Mouse (Mus musculus): ENCODE results near the gene L3hypdh. TPM values are rescaled to one million over a fixed set of nuclear protein-coding genes. Genes with fewer than 3 reads are reported as not detected.
"Not testable (repeated sequence)": the region's sequence is repeated elsewhere in the genome, so short reads cannot be mapped to it uniquely, and the experiment has no call there.

The L3hypdh gene
- polyA plus RNA-seq, 1 experiment from 2014 or later, result 10.7 TPM

DNA sequence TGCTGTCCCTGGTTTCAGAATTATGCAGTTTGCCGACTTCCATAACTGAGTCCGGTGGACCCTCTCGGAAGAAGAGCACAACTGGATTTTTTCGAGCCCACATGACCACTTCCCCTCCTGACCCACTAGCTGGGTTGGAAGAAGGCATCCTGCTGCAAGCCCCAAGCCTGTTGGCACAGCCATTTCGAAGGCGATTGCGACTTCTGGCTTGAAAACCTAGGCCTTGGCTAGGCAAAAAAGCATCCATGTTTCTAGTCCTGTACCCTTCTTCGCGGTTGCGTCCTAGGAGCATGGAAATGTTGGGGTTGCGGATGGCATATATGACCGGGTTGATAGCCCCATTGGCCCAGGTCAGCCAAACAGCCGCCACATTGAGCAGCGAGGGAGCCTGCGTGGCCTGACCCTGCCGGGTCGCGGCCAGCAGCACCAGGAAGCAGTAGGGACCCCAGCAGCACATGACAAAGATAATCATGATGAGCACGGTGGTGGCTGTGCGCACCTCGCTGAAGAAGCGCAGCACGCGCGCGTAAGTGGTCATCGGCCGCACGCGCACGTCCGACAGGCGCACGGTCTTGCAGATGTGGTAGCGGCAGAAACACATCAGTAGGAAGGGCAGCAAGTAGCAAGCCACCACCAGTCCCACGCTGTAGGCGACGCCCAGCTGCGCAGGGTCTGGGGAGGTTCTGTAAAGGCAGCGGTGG lies 15.5 kb downstream of the L3hypdh start:
- Histone ChIP-seq H3K27ac (ENCODE audit: low read length) (no peak overlapping the region), H3K27me3 (replicated peaks; ENCODE audit: insufficient read depth, low read length) (peaks cover 14% of the 10 kb centered on the region; the same call in 1 of the 2 replicates), H3K4me2 (replicated peaks; ENCODE audit: low read depth, low read length) (peak overlapping the region; percentile 92), H3K9ac (replicated peaks; ENCODE audit: low read depth) (no peak overlapping the region), H3K36me3 (ENCODE audit: insufficient read depth, low read length) (no peaks in the 10 kb centered on the region), H3K4me3 (ENCODE audit: low read depth, low read length) (peak overlapping the region; percentile 55), H3K4me1 (ENCODE audit: insufficient read depth, low read depth, low read length) (peaks cover 9% of the 10 kb centered on the region), H3K9me3 (ENCODE audit: low read length) (no peaks in the 10 kb centered on the region)
- DNase-seq (ENCODE audit: low spot score) (no peak), ATAC-seq (peak; percentile 64)
- TF ChIP-seq EP300 (IDR thresholded peaks at IDR 0.05), result no peak
- TF ChIP-seq CTCF (IDR thresholded peaks at IDR 0.05), result no peak
- WGBS, result 10% methylated on average over 25 of the region's 40 CpGs

DNA sequence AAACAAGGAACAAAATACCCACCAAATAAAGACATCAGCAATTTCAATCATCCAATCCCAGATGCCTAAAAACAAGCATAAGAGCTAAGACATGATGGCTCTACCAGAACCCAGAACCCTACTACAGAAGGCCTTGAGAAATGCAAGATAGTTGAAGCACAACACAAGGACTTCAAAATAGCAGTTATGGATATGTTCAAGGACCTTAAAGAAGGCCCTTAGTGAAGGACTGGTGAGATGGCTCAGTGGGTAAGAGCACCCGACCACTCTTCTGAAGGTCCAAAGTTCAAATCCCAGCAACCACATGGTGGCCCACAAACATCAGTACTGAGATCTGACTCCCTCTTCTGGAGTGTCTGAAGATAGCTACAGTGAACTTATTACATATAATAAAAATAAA lies 27.5 kb downstream of the L3hypdh start:
- Histone ChIP-seq H3K9ac (replicated peaks; ENCODE audit: low read depth) (no peak overlapping the region), H3K36me3 (ENCODE audit: insufficient read depth, low read length) (no peaks in the 10 kb centered on the region), H3K4me2 (replicated peaks; ENCODE audit: low read depth, low read length) (no peak overlapping the region), H3K27me3 (replicated peaks; ENCODE audit: insufficient read depth, low read length) (no peaks in the 10 kb centered on the region), H3K4me3 (ENCODE audit: low read depth, low read length) (no peak overlapping the region), H3K9me3 (ENCODE audit: low read length) (no peaks in the 10 kb centered on the region), H3K27ac (ENCODE audit: low read length) (no peak overlapping the region), H3K4me1 (ENCODE audit: insufficient read depth, low read depth, low read length) (no peaks in the 10 kb centered on the region)
- no peak for DNase-seq (ENCODE audit: low spot score)
- WGBS, result 76% methylated on average over 1 of the region's 1 CpGs
- TF ChIP-seq CTCF (IDR thresholded peaks at IDR 0.05) (no peak), EP300 (IDR thresholded peaks at IDR 0.05) (no peak)
- ATAC-seq, result no peak

DNA sequence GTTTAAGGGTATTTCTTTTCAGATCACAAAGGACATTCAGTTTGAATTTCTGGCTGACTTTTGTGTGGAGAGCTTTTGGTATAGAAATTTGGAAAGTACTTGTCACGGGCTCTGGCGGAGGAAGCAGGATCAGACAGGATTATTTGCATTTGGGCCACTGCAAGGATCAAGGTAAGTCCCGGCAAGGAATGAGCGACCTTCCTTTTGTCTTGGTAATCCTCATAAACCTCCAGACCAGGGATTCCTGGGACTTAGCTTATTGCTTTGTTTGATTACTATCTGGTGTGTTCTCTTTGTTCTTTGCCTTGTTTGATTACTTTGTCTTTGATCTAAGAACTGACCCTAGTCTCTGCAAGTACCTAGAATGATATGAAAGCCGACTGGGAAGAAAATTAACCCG lies 31.4 kb downstream of the L3hypdh start:
- H3K9me3 ChIP-seq (ENCODE audit: low read length), result no peaks in the 10 kb centered on the region
- WGBS, result 49% methylated on average over 6 of the region's 6 CpGs
- TF ChIP-seq EP300 (IDR thresholded peaks at IDR 0.05) (no peak), CTCF (IDR thresholded peaks at IDR 0.05) (no peak)
- no peak overlapping the region for H3K4me3 ChIP-seq (ENCODE audit: low read depth, low read length)
- no peak overlapping the region for H3K4me2 ChIP-seq (replicated peaks; ENCODE audit: low read depth, low read length)
- H3K36me3 ChIP-seq (ENCODE audit: insufficient read depth, low read length), result no peaks in the 10 kb centered on the region
- H3K27me3 ChIP-seq (replicated peaks; ENCODE audit: insufficient read depth, low read length), result no peaks in the 10 kb centered on the region
- no peak overlapping the region for H3K27ac ChIP-seq (ENCODE audit: low read length)
- no peak for DNase-seq (ENCODE audit: low spot score)
- no peak overlapping the region for H3K9ac ChIP-seq (replicated peaks; ENCODE audit: low read depth)
- ATAC-seq, result no peak
- H3K4me1 ChIP-seq (ENCODE audit: insufficient read depth, low read depth, low read length), result no peaks in the 10 kb centered on the region

DNA sequence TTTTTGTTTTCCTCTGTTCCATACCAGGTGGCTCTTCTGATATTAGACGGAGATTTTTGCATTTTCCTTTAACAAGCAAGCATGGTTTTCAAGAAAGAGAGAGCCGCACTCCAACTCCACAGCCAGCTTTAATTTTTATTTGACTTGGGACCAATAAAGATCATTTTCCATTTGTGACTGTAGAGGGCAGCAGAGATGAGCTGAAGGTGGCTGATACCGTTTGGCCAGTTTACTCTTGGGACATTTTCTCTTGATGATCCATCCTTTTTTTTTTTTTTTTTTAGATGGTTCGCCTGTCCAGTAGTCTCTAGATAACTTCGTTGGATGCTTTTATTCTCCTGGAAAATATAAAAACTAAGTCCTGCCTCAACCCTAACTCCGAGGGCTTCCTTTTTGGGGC lies 31.9 kb downstream of the L3hypdh start:
- Histone ChIP-seq H3K27me3 (replicated peaks; ENCODE audit: insufficient read depth, low read length) (no peaks in the 10 kb centered on the region), H3K9ac (replicated peaks; ENCODE audit: low read depth) (no peak overlapping the region), H3K4me1 (ENCODE audit: insufficient read depth, low read depth, low read length) (no peaks in the 10 kb centered on the region), H3K36me3 (ENCODE audit: insufficient read depth, low read length) (no peaks in the 10 kb centered on the region), H3K4me2 (replicated peaks; ENCODE audit: low read depth, low read length) (no peak overlapping the region), H3K9me3 (ENCODE audit: low read length) (no peaks in the 10 kb centered on the region), H3K4me3 (ENCODE audit: low read depth, low read length) (no peak overlapping the region), H3K27ac (ENCODE audit: low read length) (no peak overlapping the region)
- no peak for ATAC-seq
- WGBS, result 40% methylated on average over 6 of the region's 6 CpGs
- DNase-seq (ENCODE audit: low spot score), result peak; percentile 50
- TF ChIP-seq CTCF (IDR thresholded peaks at IDR 0.05) (peak; percentile 69), EP300 (IDR thresholded peaks at IDR 0.05) (no peak)

DNA sequence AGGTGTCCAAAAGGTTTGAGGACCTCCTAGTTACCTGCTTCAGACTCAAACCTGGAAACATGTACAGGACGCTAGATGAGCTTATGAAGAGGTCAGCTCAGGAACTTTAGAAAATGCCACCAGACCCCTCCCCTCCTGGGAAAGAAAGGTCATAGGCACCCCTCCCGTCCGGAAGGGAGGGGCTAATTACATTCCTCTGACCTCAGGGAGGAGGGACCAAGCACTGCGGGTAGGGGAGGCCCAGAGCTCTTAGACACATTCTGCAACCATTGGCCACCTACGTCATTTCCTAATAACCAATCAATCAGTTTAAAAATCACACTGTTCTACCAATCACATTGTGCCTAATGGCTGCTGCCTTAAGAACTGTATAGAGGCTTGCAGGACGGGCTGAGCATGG lies 32.7 kb downstream of the L3hypdh start:
- H3K9me3 ChIP-seq (ENCODE audit: low read length), result no peaks in the 10 kb centered on the region
- 74% methylated on average over 6 of the region's 6 CpGs for WGBS

DNA sequence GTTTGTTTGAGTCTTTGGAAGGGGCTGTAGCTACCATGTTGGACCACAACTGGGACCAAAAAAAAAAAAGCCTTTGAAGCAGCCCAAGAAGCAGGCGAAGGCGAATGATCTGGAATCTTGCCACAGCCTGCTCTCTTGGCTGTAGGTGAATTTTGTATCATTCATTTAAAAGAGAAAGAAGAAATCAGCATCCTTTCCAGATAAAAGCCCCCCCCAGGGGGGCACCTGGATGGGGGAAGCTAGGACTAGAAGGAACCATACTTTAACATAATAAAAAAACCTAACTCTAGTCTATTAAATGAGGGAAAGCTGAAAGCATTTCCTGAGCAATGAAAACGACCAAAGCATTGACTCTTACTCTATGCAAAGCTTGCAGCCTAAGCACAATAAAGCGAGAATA lies 34.4 kb downstream of the L3hypdh start:
- Histone ChIP-seq H3K4me1 (ENCODE audit: insufficient read depth, low read depth, low read length) (no peaks in the 10 kb centered on the region), H3K4me3 (ENCODE audit: low read depth, low read length) (no peak overlapping the region), H3K27me3 (replicated peaks; ENCODE audit: insufficient read depth, low read length) (no peaks in the 10 kb centered on the region), H3K36me3 (ENCODE audit: insufficient read depth, low read length) (no peaks in the 10 kb centered on the region), H3K4me2 (replicated peaks; ENCODE audit: low read depth, low read length) (no peak overlapping the region), H3K9me3 (ENCODE audit: low read length) (no peaks in the 10 kb centered on the region), H3K27ac (ENCODE audit: low read length) (no peak overlapping the region), H3K9ac (replicated peaks; ENCODE audit: low read depth) (no peak overlapping the region)
- ATAC-seq, result no peak
- no peak for TF ChIP-seq CTCF (IDR thresholded peaks at IDR 0.05)
- no peak for TF ChIP-seq EP300 (IDR thresholded peaks at IDR 0.05)
- DNase-seq (ENCODE audit: low spot score), result no peak
- 90% methylated on average over 4 of the region's 4 CpGs for WGBS

More for the DNA sequence above, 32.7 kb downstream of the L3hypdh start:
- Histone ChIP-seq H3K9ac (replicated peaks; ENCODE audit: low read depth) (no peak overlapping the region), H3K4me1 (ENCODE audit: insufficient read depth, low read depth, low read length) (no peaks in the 10 kb centered on the region), H3K36me3 (ENCODE audit: insufficient read depth, low read length) (no peaks in the 10 kb centered on the region), H3K27me3 (replicated peaks; ENCODE audit: insufficient read depth, low read length) (no peaks in the 10 kb centered on the region), H3K4me2 (replicated peaks; ENCODE audit: low read depth, low read length) (no peak overlapping the region), H3K27ac (ENCODE audit: low read length) (no peak overlapping the region), H3K4me3 (ENCODE audit: low read depth, low read length) (no peak overlapping the region)
- no peak for ATAC-seq
- no peak for TF ChIP-seq CTCF (IDR thresholded peaks at IDR 0.05)
- no peak for TF ChIP-seq EP300 (IDR thresholded peaks at IDR 0.05)
- no peak for DNase-seq (ENCODE audit: low spot score)

DNA sequence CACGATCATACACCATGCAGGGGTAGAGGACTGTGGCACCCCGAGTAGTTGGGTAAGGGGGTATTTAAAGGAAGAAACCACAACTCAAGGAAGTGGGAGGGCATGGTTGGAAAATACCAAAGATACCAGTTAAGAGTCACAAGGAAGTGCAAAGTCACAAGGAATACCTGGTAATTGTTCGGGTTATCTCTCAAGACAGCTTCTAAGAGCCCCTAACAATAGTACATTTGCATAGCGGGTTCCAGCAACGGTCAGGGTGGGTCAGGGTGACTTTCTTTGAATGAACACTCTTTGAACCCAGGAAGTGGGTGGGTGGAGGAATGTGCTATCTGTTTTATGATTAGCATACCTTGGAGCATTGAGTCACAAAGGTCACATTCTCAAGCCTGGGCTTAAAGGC lies 35.1 kb downstream of the L3hypdh start:
- H3K27me3 ChIP-seq (replicated peaks; ENCODE audit: insufficient read depth, low read length); H3K4me1 ChIP-seq (ENCODE audit: insufficient read depth, low read depth, low read length); DNase-seq (ENCODE audit: low spot score); H3K9ac ChIP-seq (replicated peaks; ENCODE audit: low read depth); H3K9me3 ChIP-seq (ENCODE audit: low read length); H3K4me3 ChIP-seq (ENCODE audit: low read depth, low read length); H3K36me3 ChIP-seq (ENCODE audit: insufficient read depth, low read length); ATAC-seq; H3K27ac ChIP-seq (ENCODE audit: low read length); H3K4me2 ChIP-seq (replicated peaks; ENCODE audit: low read depth, low read length): not testable (repeated sequence)
- 89% methylated on average over 5 of the region's 5 CpGs for WGBS

Data from lung, postnatal 0 days (tissue).